Mouse (Mus musculus) hindbrain, postnatal 0 days (tissue): ENCODE measurements at regions not wholly inside any gene's neighbourhood (a gene's known extent, or its start where the extent isn't known, plus 50 kb on each side); places are given as distances from the start of the nearest gene placed in this dataset.

Experiments
- ATAC-seq: fragments of 200-750 bp; cut with Nextera tagmentation; 2 replicates; pipeline ENCODE4 v1.8.0; 2017; ENCODE audit warnings: mild to moderate bottlenecking, moderate TSS enrichment, moderate library complexity
- DNase-seq: peaks from one replicate; pipeline ENCODE4 v3.0.0-alpha.2; 2015; ENCODE audit warnings: low spot score
- H3K27ac ChIP-seq: fragments of 300-500 bp; sonication (generic); 2 replicates; pipeline ENCODE4 v1.5.1; 2014; ENCODE audit warnings: mild to moderate bottlenecking
- H3K27me3 ChIP-seq: fragments of 300-500 bp; sonication (generic); 2 replicates; pipeline ENCODE4 v1.6.1; 2014; ENCODE audit warnings: low read length, mixed read lengths; ENCODE audit not compliant: insufficient read depth
- H3K36me3 ChIP-seq: fragments of 300-500 bp; sonication (generic); 2 replicates; pipeline ENCODE4 v1.6.1; 2014; ENCODE audit warnings: low read length, mixed read lengths; ENCODE audit not compliant: insufficient read depth
- H3K4me1 ChIP-seq: fragments of 300-500 bp; sonication (generic); 2 replicates; pipeline ENCODE4 v1.6.1; 2014; ENCODE audit warnings: antibody characterized with exemption, low read length, mixed read lengths; ENCODE audit not compliant: insufficient read depth
- H3K4me2 ChIP-seq: fragments of 300-500 bp; sonication (generic); 2 replicates; pipeline ENCODE4 v1.6.1; 2014; ENCODE audit warnings: low read depth, mild to moderate bottlenecking, low read length, moderate library complexity, mixed read lengths
- H3K4me3 ChIP-seq: fragments of 300-500 bp; sonication (generic); 2 replicates; pipeline ENCODE4 v1.5.1; 2014; ENCODE audit warnings: low read length
- H3K9ac ChIP-seq: fragments of 300-500 bp; sonication (generic); replicated peaks from 2 replicates; pipeline ENCODE4 v1.6.1; 2014; ENCODE audit warnings: mild to moderate bottlenecking, low read length, moderate library complexity, mixed read lengths
- H3K9me3 ChIP-seq: fragments of 300-500 bp; sonication (generic); 2 replicates; pipeline ENCODE4 v1.6.1; 2016; ENCODE audit warnings: low read length, mixed read lengths
- CTCF ChIP-seq: IDR thresholded peaks from 2 replicates; pipeline ENCODE4 v1.5.1; 2016; ENCODE audit warnings: antibody characterized with exemption, control low read depth, low read depth
- WGBS: fragments of 180-500 bp; shearing (Covaris S2); extraction: QIAGEN DNeasy Blood & Tissue Kit; methylation state at CpG from one replicate; pipeline ENCODE4 v1.1.7; 2014; 5-methylcytosine and 5-hydroxymethylcytosine counted together

GRCm38 (mm10) chr4:125915166-125915565, 109.2 kb upstream of the Csf3r start:
- H3K4me1 ChIP-seq: peaks cover 6% of the 10 kb centered on the region; the same call in 1 of the 2 replicates
- ATAC-seq: no peak
- peak; percentile 58 for TF ChIP-seq CTCF
- no peak overlapping the region for H3K4me2 ChIP-seq
- H3K4me3 ChIP-seq: no peak overlapping the region
- H3K27ac ChIP-seq: no peak overlapping the region
- peak; percentile 61 for DNase-seq
- H3K36me3 ChIP-seq: no peaks in the 10 kb centered on the region
- 0 out of 2 replicates have a peak, but pooled peaks cover 3% of the 10 kb centered on the region for H3K27me3 ChIP-seq
- no peak overlapping the region for H3K9ac ChIP-seq
- H3K9me3 ChIP-seq: no peaks in the 10 kb centered on the region
- 40% methylated on average over 8 of the region's 8 CpGs for WGBS

GRCm38 (mm10) chr4:125917210-125917609, 107.1 kb upstream of the Csf3r start:
- H3K36me3 ChIP-seq: no peaks in the 10 kb centered on the region
- H3K9ac ChIP-seq: no peak overlapping the region
- no peaks in the 10 kb centered on the region for H3K9me3 ChIP-seq
- H3K27ac ChIP-seq: no peak overlapping the region
- TF ChIP-seq CTCF: no peak
- peaks cover 5% of the 10 kb centered on the region for H3K4me1 ChIP-seq
- no peak overlapping the region for H3K4me2 ChIP-seq
- 0 out of 2 replicates have a peak, but pooled peaks cover 3% of the 10 kb centered on the region for H3K27me3 ChIP-seq
- DNase-seq (no peak), ATAC-seq (no peak)
- 18% methylated on average over 6 of the region's 6 CpGs for WGBS
- no peak overlapping the region for H3K4me3 ChIP-seq

- ATAC-seq (peak; percentile 74), DNase-seq (peak; percentile 87)
- Histone ChIP-seq H3K4me3 (no peak overlapping the region), H3K9ac (no peak overlapping the region), H3K27ac (no peak overlapping the region), H3K4me2 (no peak overlapping the region), H3K36me3 (no peaks in the 10 kb centered on the region), H3K27me3 (no peaks in the 10 kb centered on the region), H3K4me1 (peaks cover 12% of the 10 kb centered on the region), H3K9me3 (no peaks in the 10 kb centered on the region)
- TF ChIP-seq CTCF: peak; percentile 69
- WGBS: 12% methylated on average over 19 of the region's 19 CpGs
Measured at GRCm38 (mm10) chr4:125921550-125922316, 102.6 kb upstream of the Csf3r start.

- no peak overlapping the region for H3K27ac ChIP-seq
- no peak for TF ChIP-seq CTCF
- ATAC-seq: no peak
Measured at GRCm38 (mm10) chr4:125922317-125922878, 102.0 kb upstream of the Csf3r start.

GRCm38 (mm10) chr4:125923225-125923624, 101.1 kb upstream of the Csf3r start:
- Histone ChIP-seq H3K4me1 (peaks cover 12% of the 10 kb centered on the region), H3K9ac (no peak overlapping the region), H3K4me3 (no peak overlapping the region), H3K4me2 (no peak overlapping the region), H3K27me3 (0 out of 2 replicates have a peak, but pooled peaks cover 3% of the 10 kb centered on the region), H3K36me3 (no peaks in the 10 kb centered on the region), H3K27ac (no peak overlapping the region), H3K9me3 (no peaks in the 10 kb centered on the region)
- WGBS: 20% methylated on average over 7 of the region's 7 CpGs
- no peak for ATAC-seq
- TF ChIP-seq CTCF: no peak
- DNase-seq: peak; percentile 70

More at GRCm38 (mm10) chr4:125922317-125922878, 102.0 kb upstream of the Csf3r start:
- no peak for DNase-seq
- 20% methylated on average over 11 of the region's 11 CpGs for WGBS
- Histone ChIP-seq H3K9me3 (no peaks in the 10 kb centered on the region), H3K36me3 (no peaks in the 10 kb centered on the region), H3K27me3 (no peaks in the 10 kb centered on the region), H3K9ac (no peak overlapping the region), H3K4me3 (no peak overlapping the region), H3K4me1 (peaks cover 12% of the 10 kb centered on the region), H3K4me2 (no peak overlapping the region)

GRCm38 (mm10) chr4:125928196-125928595, 96.2 kb upstream of the Csf3r start:
- no peak for DNase-seq
- Histone ChIP-seq H3K36me3 (no peaks in the 10 kb centered on the region), H3K27me3 (0 out of 2 replicates have a peak, but pooled peaks cover 3% of the 10 kb centered on the region), H3K4me3 (no peak overlapping the region), H3K9ac (no peak overlapping the region), H3K27ac (no peak overlapping the region), H3K4me1 (peaks cover 7% of the 10 kb centered on the region; the same call in 1 of the 2 replicates), H3K9me3 (no peaks in the 10 kb centered on the region), H3K4me2 (no peak overlapping the region)
- WGBS: 32% methylated on average over 4 of the region's 4 CpGs
- 0 out of 2 replicates have a peak, but pooled peaks have one; percentile 32 for ATAC-seq
- no peak for TF ChIP-seq CTCF
